Mouse (Mus musculus) ES-E14 (cell line): ENCODE measurements at regions not wholly inside any gene's neighbourhood (a gene's known extent, or its start where the extent isn't known, plus 50 kb on each side); places are given as distances from the start of the nearest gene placed in this dataset.

Experiments used
- HCFC1 ChIP-seq: IDR thresholded peaks from 2 replicates; pipeline ENCODE4 v1.6.1; 2012; ENCODE audit warnings: low read length, inconsistent platforms, borderline replicate concordance; ENCODE audit not compliant: insufficient read depth
- MAFK ChIP-seq: IDR thresholded peaks from 2 replicates; pipeline ENCODE4 v1.6.1; 2014; ENCODE audit warnings: mild to moderate bottlenecking, low read depth, low read length, inconsistent platforms; ENCODE audit not compliant: insufficient read depth
- ZNF384 ChIP-seq: IDR thresholded peaks from 2 replicates; pipeline ENCODE4 v1.6.1; 2012; ENCODE audit warnings: low read depth, low read length, inconsistent platforms

DNA sequence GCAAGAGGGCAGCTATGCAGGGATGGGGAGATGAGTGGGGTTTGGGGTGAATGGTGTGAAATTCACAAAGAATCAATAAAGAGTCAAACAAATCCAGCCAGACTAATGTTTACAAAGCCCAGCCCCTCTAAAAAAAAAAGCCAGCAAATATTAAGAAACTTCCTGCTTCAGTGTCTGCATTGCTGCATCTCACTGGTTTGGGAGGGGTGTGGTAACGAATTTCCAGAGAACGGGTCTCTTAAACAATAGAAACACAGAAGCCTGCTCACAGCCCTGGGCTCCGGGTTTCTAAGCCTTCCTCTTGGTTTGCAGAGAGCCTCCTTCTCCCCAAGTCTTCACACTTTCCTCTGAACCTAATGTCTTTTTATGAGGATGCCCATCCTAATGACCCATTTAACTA lies 50.1 kb upstream of the Mboat2 start:
- no peak for TF ChIP-seq ZNF384
- TF ChIP-seq MAFK: no peak
- no peak for TF ChIP-seq HCFC1
